Mouse (Mus musculus) limb, embryonic 14.5 days (tissue): ENCODE results near the gene Pck2. TPM values are rescaled to one million over a fixed set of nuclear protein-coding genes. Genes with fewer than 3 reads are reported as not detected.

Source experiments
- ATAC-seq: fragments of 200-750 bp; cut with Nextera tagmentation; 2 replicates; pipeline ENCODE4 v1.8.0; 2017; ENCODE audit warnings: low read depth, moderate number of reproducible peaks, moderate TSS enrichment; ENCODE audit not compliant: low FRiP score
- DNase-seq: peaks from one replicate; pipeline ENCODE4 v3.0.0-alpha.2; 2015; ENCODE audit warnings: low spot score
- H3K27ac ChIP-seq: fragments of 300-500 bp; sonication (generic); replicated peaks from 2 replicates; pipeline ENCODE4 v1.5.1; 2014; ENCODE audit warnings: low read depth, mild to moderate bottlenecking, low read length, moderate library complexity, mixed read lengths
- H3K27me3 ChIP-seq: fragments of 300-500 bp; sonication (generic); 2 replicates; pipeline ENCODE4 v1.6.1; 2014; ENCODE audit warnings: low read length, mixed read lengths; ENCODE audit not compliant: control insufficient read depth, insufficient read depth
- H3K36me3 ChIP-seq: fragments of 300-500 bp; sonication (generic); 2 replicates; pipeline ENCODE4 v1.6.1; 2014; ENCODE audit warnings: mild to moderate bottlenecking, low read length, moderate library complexity, mixed read lengths; ENCODE audit not compliant: control insufficient read depth, insufficient read depth
- H3K4me1 ChIP-seq: fragments of 300-500 bp; sonication (generic); 2 replicates; pipeline ENCODE4 v1.6.1; 2014; ENCODE audit warnings: antibody characterized with exemption, low read length, mixed read lengths; ENCODE audit not compliant: control insufficient read depth, insufficient read depth
- H3K4me2 ChIP-seq: fragments of 300-500 bp; sonication (generic); replicated peaks from 2 replicates; pipeline ENCODE4 v1.6.1; 2014; ENCODE audit warnings: low read depth, mild to moderate bottlenecking, low read length, moderate library complexity; ENCODE audit not compliant: severe bottlenecking
- H3K4me3 ChIP-seq: fragments of 300-500 bp; sonication (generic); replicated peaks from 2 replicates; pipeline ENCODE4 v1.5.1; 2014; ENCODE audit warnings: low read length
- H3K9ac ChIP-seq: fragments of 300-500 bp; sonication (generic); 2 replicates; pipeline ENCODE4 v1.6.1; 2014; ENCODE audit warnings: mild to moderate bottlenecking, low read depth, low read length, moderate library complexity; ENCODE audit not compliant: severe bottlenecking
- H3K9me3 ChIP-seq: fragments of 300-500 bp; sonication (generic); 2 replicates; pipeline ENCODE4 v1.6.1; 2016; ENCODE audit warnings: low read length; ENCODE audit not compliant: control insufficient read depth
- POLR2A ChIP-seq: fragments of 200-500 bp; IDR thresholded peaks from 2 replicates; pipeline ENCODE4 v1.8.0; 2012; ENCODE audit warnings: inconsistent platforms, mild to moderate bottlenecking, moderate library complexity, borderline replicate concordance; ENCODE audit not compliant: insufficient read depth, insufficient read length; ENCODE audit errors: extremely low read depth
- WGBS: fragments of 180-500 bp; shearing (Covaris S2); extraction: QIAGEN DNeasy Blood & Tissue Kit; methylation state at CpG from one replicate; pipeline ENCODE4 v1.1.7; 2014; 5-methylcytosine and 5-hydroxymethylcytosine counted together
- polyA plus RNA-seq, 2 experiments: library from polyadenylated mRNA; depleted of rRNA in 1 of 2; stranded (reverse) in 1 of 2; unstranded in 1 of 2; fragments of >200 nt; fragmentation: Nextera tagmentation in 1 of 2; extraction: Ambion mirVana in 1 of 2; gene quantifications; 2 replicates each; pipeline versions ENCODE4 v1.2.1 to v1.2.3; 2012 to 2014

Gene Pck2
- polyA plus RNA-seq, 2 experiments, result 22.5 to 39.3 TPM

DNA sequence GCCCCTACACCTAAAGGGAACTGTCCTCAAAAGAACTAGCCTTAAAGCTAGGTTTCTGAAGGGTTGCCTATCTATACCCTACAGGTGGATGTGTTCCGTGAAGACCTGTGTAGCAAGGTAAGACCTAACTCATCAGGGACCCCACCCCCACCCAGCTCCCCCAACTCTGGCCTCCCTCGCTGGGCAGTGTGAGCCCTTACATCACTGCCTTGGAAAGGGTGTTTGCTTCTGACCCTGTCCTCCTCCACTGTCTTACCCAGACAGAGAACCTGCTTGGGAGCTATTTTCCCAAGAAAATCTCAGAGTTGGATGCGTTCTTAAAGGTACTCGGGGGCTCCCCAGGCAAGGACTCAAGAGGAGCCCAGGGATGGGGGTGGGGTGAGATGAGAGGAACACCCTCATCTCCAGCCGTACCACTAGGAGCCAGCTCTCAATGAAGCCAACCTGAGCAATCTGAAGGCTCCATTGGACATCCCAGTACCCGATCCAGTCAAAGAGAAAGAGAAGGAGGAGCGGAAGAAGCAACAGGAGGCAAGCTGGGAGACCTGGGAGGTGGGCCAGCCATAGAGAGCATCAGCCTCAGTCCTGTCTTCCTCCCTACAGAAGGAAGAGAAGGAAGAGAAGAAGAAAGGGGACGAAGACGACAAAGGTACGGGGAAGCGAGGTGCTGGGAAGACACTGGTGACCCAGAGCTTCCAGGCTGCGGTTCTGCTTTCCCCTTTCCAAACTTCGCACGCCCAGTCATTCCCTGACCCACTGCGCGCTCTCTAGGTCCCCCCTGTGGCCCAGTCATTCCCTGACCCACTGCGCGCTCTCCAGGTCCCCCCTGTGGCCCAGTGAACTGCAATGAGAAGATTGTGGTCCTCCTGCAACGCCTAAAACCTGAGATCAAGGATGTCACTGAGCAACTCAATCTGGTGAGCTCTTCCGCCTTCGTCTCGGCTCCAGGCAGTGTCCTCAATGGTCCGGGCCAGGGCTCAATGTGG is 39.7 kb downstream of the Pck2 start:
- Histone ChIP-seq H3K36me3 (peaks cover 19% of the 10 kb centered on the region), H3K9me3 (no peaks in the 10 kb centered on the region), H3K9ac (no peak overlapping the region), H3K27me3 (no peaks in the 10 kb centered on the region), H3K4me3 (no peak overlapping the region), H3K4me1 (peaks cover 9% of the 10 kb centered on the region), H3K4me2 (no peak overlapping the region), H3K27ac (no peak overlapping the region)
- TF ChIP-seq POLR2A, result no peak
- DNase-seq, result no peak
- 80% methylated on average over 23 of the region's 23 CpGs for WGBS
- no peak for ATAC-seq

- H3K27ac ChIP-seq, result no peak overlapping the region
- no peak overlapping the region for H3K4me2 ChIP-seq
- no peaks in the 10 kb centered on the region for H3K9me3 ChIP-seq
- ATAC-seq, result no peak
- 94% methylated on average over 16 of the region's 16 CpGs for WGBS
- no peak overlapping the region for H3K4me3 ChIP-seq
- no peaks in the 10 kb centered on the region for H3K27me3 ChIP-seq
- no peak overlapping the region for H3K9ac ChIP-seq
- no peak for DNase-seq
- no peak for TF ChIP-seq POLR2A
- H3K4me1 ChIP-seq, result peaks cover 9% of the 10 kb centered on the region
- H3K36me3 ChIP-seq, result peaks cover 19% of the 10 kb centered on the region
Measured at GRCm38 (mm10) chr14:55580731-55581130, 40.7 kb downstream of the Pck2 start.

- H3K27ac ChIP-seq, result no peak overlapping the region
- no peaks in the 10 kb centered on the region for H3K27me3 ChIP-seq
- no peak for DNase-seq
- no peak overlapping the region for H3K9ac ChIP-seq
- whole genome bisulfite sequencing, result 75% methylated on average over 9 of the region's 9 CpGs
- TF ChIP-seq POLR2A, result no peak
- no peak overlapping the region for H3K4me2 ChIP-seq
- no peaks in the 10 kb centered on the region for H3K9me3 ChIP-seq
- H3K36me3 ChIP-seq, result peaks cover 22% of the 10 kb centered on the region
- peaks cover 9% of the 10 kb centered on the region for H3K4me1 ChIP-seq
- ATAC-seq, result no peak
- no peak overlapping the region for H3K4me3 ChIP-seq
Measured at GRCm38 (mm10) chr14:55581981-55582681, 42.1 kb downstream of the Pck2 start.

GRCm38 (mm10) chr14:55584303-55584701 is 44.2 kb downstream of the Pck2 start:
- Histone ChIP-seq H3K9ac (peak overlapping the region; percentile 48), H3K4me2 (peak overlapping the region; percentile 54), H3K4me1 (no peaks in the 10 kb centered on the region), H3K27me3 (no peaks in the 10 kb centered on the region), H3K9me3 (no peaks in the 10 kb centered on the region), H3K4me3 (peak overlapping the region; percentile 43), H3K36me3 (peaks cover 40% of the 10 kb centered on the region), H3K27ac (no peak overlapping the region)
- 37% methylated on average over 5 of the region's 5 CpGs for WGBS
- TF ChIP-seq POLR2A, result no peak
- ATAC-seq, result no peak
- DNase-seq, result no peak

GRCm38 (mm10) chr14:55584702-55585565 is 44.9 kb downstream of the Pck2 start, which contains the start of gene Emc9:
TSS of gene Emc9 (minus strand) at chr14:55585302.
- Histone ChIP-seq H3K4me2 (peak within 1 kb of the TSS; percentile 54), H3K27ac (no peak within 1 kb of the TSS), H3K4me3 (peak within 1 kb of the TSS; percentile 43), H3K9me3 (no peaks in the 10 kb centered on the region), H3K9ac (peak within 1 kb of the TSS; percentile 48), H3K27me3 (no peaks in the 10 kb centered on the region), H3K36me3 (peaks cover 40% of the 10 kb centered on the region), H3K4me1 (peaks cover 3% of the 10 kb centered on the region)
- no peak for TF ChIP-seq POLR2A
- ATAC-seq, result peak; percentile 66
- DNase-seq, result no peak
- WGBS, result 3% methylated on average over 35 of the region's 43 CpGs
